Mouse (Mus musculus): ENCODE data around the gene Large1.
"Not testable (repeated sequence)": the region's sequence is repeated elsewhere in the genome, so short reads cannot be mapped to it uniquely, and the experiment has no call there.

Large1 gene

DNA sequence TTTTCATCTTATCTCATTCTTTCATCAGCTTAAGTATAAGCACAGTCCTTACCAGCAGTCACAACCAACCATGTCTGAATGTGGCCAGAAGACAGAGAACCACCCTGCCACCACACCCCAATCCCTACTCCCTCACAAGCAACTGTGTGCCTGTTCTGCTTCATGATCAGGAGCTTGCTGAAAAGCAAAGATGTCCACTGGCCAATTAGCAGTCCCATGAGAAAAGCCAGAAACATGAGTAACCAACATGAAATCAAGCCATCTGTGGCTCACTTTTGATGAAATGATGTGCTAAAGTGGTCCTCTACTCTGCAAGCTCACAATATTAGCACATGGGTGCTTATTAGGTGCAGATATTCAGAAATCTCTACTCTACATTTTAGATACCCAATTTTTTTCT is 57.8 kb downstream of the Large1 start:
- no peak for DNase-seq (ENCODE audit: low spot score in 2 of 2)

DNA sequence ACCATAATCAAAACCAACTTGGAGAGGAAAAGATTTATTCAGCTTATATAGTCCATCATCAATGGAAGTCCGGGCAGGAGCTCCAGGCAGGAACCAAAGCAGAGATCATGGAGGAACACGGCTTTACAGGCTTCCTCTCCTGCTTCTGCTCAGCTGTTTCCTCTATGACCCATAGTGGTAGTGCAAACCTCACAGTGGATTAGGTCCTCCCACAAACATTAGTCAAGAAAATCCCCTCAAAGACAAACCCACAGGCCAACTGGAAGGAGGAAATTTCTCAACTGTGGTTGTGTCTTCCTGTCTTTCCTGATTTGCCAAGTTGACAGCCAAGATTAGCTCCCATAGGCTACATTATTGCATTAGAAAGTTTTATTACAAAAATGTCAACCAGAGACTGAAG is 59.7 kb downstream of the Large1 start:
- no peak for DNase-seq (ENCODE audit: low spot score in 2 of 2)

DNA sequence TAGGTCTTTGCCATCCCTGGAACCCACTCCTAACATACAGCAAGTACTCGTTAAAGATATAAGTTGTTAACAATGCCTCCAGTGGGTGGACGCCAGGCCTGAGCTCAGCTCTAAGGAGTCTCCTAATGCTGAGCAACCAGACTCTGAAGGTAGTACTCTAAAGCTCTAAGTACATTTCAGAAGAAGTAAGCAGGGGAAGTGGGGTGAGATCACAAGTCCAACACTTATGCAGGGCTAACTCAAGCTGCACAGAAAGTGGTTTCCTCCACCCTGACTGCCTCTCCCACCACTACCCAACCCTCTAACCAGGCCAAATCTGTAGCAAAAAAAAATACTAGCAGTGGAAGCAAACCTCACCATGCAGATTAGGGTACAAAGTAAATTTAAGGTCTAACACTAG is 61.7 kb downstream of the Large1 start:
- DNase-seq (ENCODE audit: low spot score in 2 of 2) = no peak

DNA sequence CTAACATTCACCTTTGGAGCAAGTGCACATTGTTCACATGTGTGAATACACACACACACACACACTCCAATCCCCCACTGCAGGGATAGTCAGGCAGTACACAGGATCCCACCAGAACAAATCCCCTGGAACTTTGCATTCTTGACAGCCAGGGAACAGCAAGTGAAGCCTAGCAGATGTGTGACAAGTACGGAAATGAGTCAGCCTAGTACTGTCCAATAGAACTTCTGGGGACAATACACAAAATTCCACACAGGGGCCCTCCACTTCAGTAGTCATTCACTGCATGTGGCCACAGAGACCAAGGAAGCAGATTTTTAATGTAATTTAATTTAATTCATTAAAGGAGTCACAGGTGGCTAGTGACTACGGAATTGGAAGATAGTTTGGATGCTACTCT is 62.7 kb downstream of the Large1 start:
- no peak for DNase-seq (ENCODE audit: low spot score in 2 of 2)

- no peak for DNase-seq (ENCODE audit: low spot score in 2 of 2)
These were observed 63.5 kb downstream of the Large1 start for GRCm38 (mm10) chr8:73289831-73290230.

GRCm38 (mm10) chr8:73281996-73282395 is 71.3 kb downstream of the Large1 start:
- no peak for DNase-seq (ENCODE audit: low spot score in 2 of 2)

- no peak for DNase-seq (ENCODE audit: low spot score in 2 of 2)
These were observed 77.3 kb downstream of the Large1 start for GRCm38 (mm10) chr8:73276015-73276414.

DNA sequence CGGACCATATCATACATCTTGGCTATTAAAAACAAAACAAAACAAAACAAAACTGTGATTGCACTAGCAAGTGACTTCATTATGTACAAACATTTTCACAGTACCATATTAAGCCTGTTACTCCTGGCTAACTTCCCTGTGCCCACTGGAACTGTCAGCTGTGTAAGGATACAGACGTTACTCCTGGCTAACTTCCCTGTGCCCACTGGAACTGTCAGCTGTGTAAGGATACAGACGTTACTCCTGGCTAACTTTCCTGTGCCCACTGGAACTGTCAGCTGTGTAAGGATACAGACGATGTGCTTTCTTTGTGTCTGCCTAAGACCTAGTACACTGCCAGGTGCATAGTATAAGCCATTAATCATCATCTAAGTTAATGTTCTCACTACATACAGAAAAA is 77.9 kb downstream of the Large1 start:
- DNase-seq (ENCODE audit: low spot score in 2 of 2) = not testable (repeated sequence)

DNA sequence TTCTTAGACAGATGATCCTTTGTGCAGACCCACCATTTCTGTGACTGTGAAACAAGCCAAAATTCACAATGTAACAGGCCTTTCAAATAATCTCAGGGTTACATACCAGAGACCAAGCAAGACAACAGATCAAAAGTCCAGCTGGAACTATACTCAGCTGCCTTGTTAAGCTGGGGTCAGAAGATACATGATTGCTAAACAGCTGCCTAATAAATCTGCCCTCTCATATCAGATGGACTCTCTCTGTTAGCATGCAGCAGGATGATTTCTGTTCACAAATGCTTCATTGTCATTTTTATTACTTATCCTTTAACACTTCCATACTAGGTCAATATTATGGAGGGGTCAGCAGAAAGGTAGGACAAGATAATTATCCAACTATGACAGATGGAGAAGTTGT is 80.2 kb downstream of the Large1 start:
- DNase-seq (ENCODE audit: low spot score in 2 of 2) = no peak

DNA sequence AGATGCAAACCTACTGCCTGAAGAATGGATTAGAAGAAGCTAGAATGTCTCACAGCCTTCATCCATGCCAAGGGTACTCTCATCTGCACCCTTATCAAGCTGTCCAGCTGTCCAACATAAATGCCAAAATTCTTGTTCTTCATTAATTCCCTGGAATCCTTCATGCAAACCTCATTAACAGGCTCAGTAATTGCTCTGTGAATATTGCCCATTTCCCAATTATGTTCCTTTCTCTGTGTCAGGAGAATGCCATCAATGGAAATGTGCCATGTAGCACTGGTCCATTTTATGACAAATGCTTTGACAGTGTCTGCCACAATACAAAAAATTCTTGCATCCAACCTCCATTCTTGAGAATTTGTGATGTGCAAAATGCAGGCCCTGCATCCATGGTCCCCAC is 82.3 kb downstream of the Large1 start:
- no peak for DNase-seq (ENCODE audit: low spot score in 2 of 2)

- DNase-seq (ENCODE audit: low spot score in 2 of 2) = no peak
These were observed 95.4 kb downstream of the Large1 start for GRCm38 (mm10) chr8:73257981-73258380.

GRCm38 (mm10) chr8:73244186-73244585 is 109.2 kb downstream of the Large1 start:
- no peak for DNase-seq (ENCODE audit: low spot score in 2 of 2)

GRCm38 (mm10) chr8:73242066-73242465 is 111.3 kb downstream of the Large1 start:
- DNase-seq (ENCODE audit: low spot score in 2 of 2) = no peak

- no peak for DNase-seq (ENCODE audit: low spot score in 2 of 2)
These were observed 119.1 kb downstream of the Large1 start for GRCm38 (mm10) chr8:73234209-73234608.

- DNase-seq (ENCODE audit: low spot score in 2 of 2) = no peak
These were observed 119.8 kb downstream of the Large1 start for GRCm38 (mm10) chr8:73233358-73234041.

- no peak for DNase-seq (ENCODE audit: low spot score in 2 of 2)
These were observed 126.5 kb downstream of the Large1 start for GRCm38 (mm10) chr8:73226841-73227240.

DNA sequence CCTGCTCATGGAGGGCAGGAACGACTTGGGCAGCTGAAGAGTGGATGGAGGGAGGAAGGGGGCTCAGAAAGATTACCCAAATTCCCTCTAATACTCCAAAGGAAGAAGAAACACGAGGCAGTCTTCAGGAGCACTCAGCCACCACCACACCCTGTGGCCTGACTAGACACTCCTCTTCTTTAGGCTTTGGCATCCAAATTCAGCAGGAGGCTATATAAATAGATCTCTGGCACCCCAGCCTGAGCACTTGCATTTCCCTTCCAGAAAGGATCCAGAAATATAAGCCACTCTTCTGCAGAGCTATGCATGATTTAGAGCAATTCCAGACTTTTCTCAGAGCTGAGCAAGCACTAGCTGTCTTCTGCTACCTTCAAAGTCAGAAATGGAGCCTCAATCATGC is 127.7 kb downstream of the Large1 start:
- DNase-seq (ENCODE audit: low spot score in 2 of 2) = no peak

DNA sequence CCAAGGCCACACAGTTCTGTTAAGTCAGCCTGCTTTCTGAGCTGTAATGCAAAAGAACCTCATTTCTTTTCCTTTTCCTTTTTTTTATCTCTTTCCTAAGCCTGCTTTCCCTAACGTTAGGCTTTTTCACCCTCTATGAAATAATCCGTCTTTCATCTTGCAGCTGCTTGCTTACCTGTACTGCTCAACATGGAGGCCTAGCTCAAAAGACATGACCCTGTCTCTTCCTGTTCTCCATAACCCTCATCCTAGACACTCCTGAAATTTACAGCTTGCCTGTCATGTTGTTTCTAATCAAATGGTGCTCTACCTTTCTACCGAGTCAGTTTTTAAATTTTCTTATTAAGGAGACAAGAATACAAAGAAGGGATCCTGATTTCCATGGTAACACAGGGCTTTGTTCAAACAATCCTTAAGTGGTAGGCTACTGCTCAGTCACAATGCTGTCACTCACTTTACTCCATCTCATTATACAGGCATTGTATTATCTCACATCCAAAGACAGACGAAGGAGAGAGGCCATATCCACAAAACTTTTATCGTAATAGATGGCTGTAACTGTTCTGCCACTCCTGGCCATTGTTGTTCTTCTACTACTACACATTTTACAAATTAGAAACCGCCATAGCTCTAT is 134.0 kb downstream of the Large1 start:
- DNase-seq (ENCODE audit: low spot score in 2 of 2) = no peak

DNA sequence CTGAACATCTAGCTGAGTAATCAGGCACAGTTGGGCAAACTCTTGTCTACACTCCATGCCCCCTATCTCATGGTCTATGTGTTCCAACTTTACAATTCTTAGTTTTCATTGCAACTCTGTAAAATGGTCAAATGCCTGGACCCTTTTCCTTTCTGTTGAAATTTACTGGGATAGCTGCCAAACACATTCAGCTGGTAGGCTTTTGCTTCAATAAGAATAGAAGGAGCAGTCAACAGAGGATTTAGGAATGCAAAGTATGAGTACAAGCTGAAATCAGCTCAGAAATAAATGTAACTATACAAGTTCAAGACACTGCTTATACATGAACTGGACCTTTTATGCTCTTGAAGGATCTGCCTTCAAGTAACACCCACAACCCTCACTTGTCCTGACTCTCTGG is 146.5 kb downstream of the Large1 start:
- no peak for DNase-seq (ENCODE audit: low spot score in 2 of 2)

DNA sequence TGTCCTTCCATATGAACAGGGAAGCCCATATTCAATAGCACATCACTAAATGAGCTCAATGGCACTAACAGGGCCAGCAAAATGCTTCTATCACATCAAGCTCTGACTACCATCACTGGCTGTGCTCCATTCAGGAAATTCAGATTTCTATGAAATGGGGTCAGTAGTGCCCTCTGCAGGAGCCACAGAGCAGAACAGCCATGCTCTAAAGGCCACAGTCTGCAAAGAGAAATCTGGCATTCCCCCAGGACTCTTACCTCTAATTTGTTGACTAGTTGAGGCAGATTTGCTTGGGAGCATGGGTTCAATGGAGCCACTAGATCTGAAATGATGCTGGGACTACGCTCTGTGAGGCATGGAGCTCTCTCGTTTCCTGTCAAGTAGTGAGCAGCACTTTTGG is 151.5 kb downstream of the Large1 start:
- DNase-seq (ENCODE audit: low spot score in 2 of 2) = no peak

GRCm38 (mm10) chr8:73197714-73198113 is 155.6 kb downstream of the Large1 start:
- no peak for DNase-seq (ENCODE audit: low spot score in 2 of 2)

- no peak for DNase-seq (ENCODE audit: low spot score in 2 of 2)
These were observed 164.7 kb downstream of the Large1 start for GRCm38 (mm10) chr8:73188684-73189083.

DNA sequence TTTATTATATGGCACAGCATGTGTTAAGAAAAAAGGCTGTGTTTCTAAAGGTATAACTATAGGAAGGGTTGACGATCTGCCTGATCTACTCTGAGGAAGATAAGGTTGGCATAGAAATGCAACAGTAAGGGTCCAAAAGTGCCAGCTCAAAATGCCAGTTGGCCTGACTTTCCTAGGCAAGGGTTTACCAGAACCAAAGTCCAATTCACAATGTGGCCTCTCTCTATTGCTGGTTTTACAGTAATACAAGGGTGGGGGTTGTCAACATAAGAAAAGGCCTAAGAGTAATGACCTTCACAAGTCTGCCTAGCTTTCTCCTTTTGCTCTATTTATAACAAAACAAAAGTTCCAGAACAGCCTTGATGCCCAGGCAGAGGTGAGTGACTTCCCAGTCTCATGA is 166.0 kb downstream of the Large1 start:
- no peak for DNase-seq (ENCODE audit: low spot score in 2 of 2)

DNA sequence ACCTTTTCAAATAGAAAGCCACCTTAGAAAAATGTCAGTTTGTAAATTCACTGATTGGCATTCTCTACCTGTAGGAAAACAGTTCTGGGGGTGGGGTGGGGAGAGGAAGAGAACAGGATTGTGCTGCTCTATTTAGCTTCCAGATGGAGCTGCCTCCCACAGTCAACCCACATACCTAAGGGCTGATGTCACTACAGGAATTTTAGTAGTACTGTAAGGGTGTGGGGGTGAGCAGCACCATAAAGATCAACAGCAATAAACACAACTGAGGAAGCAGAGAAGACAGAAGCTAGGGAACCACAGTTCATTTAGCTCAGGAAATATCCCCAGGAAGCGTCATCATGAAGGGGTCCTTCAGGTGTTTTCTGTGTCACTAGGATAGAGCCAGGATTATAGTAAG is 174.9 kb downstream of the Large1 start:
- DNase-seq (ENCODE audit: low spot score in 2 of 2) = no peak

Data from spleen, postnatal 36 days (tissue).